Mouse (Mus musculus) lung, postnatal 0 days (tissue): Measurements from ENCODE around the gene Polr1e.

Source experiments
- CTCF ChIP-seq: IDR thresholded peaks from 2 replicates; pipeline ENCODE4 v1.5.1; 2016; ENCODE audit warnings: antibody characterized with exemption, mild to moderate bottlenecking
- EP300 ChIP-seq: IDR thresholded peaks from 2 replicates; pipeline ENCODE4 v1.6.1; 2016; ENCODE audit warnings: antibody characterized with exemption, mild to moderate bottlenecking, control low read depth

GRCm38 (mm10) chr4:45036048-45036447 is 17.7 kb downstream of the Polr1e start:
- TF ChIP-seq EP300: no peak
- TF ChIP-seq CTCF: no peak
